Mouse (Mus musculus): Measurements from ENCODE around the gene Lfng. TPM values are rescaled to one million over a fixed set of nuclear protein-coding genes. Genes with fewer than 3 reads are reported as not detected.

Gene Lfng
- polyA plus RNA-seq, 1 experiment from 2014 or later = 16.9 TPM

DNA sequence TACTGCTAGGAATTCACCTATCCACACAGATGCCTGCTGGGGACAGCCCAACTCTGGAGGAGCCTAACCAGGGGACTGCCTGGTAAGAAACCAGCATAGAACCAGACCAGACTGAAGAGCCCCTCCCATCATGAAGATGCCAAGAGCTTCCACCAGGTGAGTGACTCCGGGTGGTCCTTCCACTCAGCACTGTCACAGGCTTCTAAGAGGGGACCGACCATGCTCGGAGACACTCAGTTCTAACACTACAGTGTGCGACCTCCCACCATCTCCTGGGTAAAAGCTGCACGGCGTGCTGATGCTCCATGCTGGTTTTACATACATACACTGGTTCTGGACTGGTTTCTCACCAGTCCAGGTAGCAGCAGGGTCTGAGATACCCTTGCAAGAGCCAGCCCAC lies 39.1 kb downstream of the Lfng start:
- Histone ChIP-seq H3K9me3 (no peaks in the 10 kb centered on the region), H3K36me3 (peaks cover 12% of the 10 kb centered on the region), H3K4me3 (peak overlapping the region; percentile 98; the same call in 1 of the 2 replicates), H3K4me1 (peaks cover 70% of the 10 kb centered on the region), H3K4me2 (peak overlapping the region; percentile 86; the same call in 1 of the 2 replicates), H3K27me3 (no peaks in the 10 kb centered on the region), H3K27ac (no peak overlapping the region), H3K9ac (0 out of 2 replicates have a peak overlapping the region, but pooled peaks have one; percentile 99)
- 88% methylated on average over 6 of the region's 6 CpGs for WGBS
- no peak for ATAC-seq (ENCODE audit: insufficient number of reproducible peaks, low FRiP score, low TSS enrichment, low read depth)

DNA sequence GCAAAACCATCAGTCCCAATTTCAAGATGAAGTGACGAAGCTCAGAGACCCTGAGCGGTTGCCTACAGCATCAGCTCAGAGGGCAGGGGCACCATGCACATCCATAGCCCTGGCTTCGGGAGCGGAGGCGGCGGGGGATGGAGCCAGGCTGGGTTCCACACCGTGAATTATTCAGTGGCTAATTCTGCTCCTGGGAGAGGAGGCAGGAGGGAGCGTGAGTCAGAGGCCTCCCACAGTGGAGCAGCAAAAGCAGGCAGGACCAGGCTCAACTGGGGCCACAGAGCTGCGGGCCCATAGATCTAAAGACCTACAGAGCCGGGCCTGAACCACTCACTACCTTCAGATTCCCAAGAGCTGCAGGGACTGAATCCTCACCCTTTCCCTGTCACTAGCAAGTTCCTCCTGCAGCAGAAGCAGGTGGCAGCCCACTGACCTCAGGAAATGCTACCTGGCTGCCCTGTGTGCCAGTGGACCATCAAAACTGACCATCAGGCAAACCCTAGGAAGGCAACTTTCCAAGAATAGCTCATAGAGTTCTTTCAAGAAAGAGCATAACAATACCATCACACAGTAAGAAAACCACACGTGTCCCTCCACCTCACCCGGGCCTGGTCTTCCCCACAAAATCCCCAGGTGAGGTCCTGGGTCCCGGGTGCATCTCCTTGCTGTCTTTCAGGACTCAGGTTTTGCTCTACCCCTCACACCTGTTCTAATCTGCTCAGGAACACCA lies 40.1 kb downstream of the Lfng start:
- peak overlapping the region; percentile 98 for H3K4me3 ChIP-seq
- no peak for ATAC-seq (ENCODE audit: insufficient number of reproducible peaks, low FRiP score, low TSS enrichment, low read depth)
- no peaks in the 10 kb centered on the region for H3K9me3 ChIP-seq
- H3K36me3 ChIP-seq = peaks cover 12% of the 10 kb centered on the region
- peak overlapping the region; percentile 99 for H3K9ac ChIP-seq
- WGBS = 55% methylated on average over 13 of the region's 13 CpGs
- H3K27ac ChIP-seq = peak overlapping the region; percentile 86
- H3K4me2 ChIP-seq = peak overlapping the region; percentile 86
- H3K4me1 ChIP-seq = peaks cover 60% of the 10 kb centered on the region
- H3K27me3 ChIP-seq = no peaks in the 10 kb centered on the region

DNA sequence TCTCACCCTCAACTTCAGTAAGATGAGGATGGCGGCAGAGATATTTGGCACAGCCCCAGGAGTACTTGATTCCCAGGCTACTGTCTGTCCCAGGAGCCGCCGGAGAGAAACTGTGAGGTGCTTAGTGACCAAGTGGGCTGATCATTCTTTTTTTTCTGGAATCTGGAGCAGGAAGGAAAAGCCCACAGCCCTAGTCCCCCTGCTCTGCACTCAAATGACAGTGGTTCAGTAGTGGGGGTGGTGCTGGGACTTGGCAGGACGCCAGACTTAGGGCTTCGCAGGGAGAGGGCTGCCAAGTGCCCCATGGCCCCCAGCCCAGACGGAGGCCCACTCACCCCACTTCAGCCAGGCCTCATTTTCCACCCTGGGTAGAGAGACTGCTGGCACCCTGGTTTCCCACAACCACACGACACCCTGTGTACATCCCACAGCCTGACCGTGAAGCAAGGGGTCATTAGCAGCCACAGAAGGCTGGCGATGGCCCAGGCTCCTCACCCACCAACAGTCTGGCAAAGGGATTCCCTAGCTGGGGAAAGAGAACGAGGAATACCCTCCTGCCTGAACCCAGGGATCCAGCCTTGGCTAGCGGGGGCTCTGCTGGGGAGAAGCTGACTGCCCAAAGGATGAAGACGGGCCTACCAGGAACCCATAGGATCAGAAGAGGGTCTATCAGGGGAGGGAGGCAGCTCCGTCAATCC lies 40.9 kb downstream of the Lfng start:
- H3K9ac ChIP-seq = peak overlapping the region; percentile 99
- no peak for ATAC-seq (ENCODE audit: insufficient number of reproducible peaks, low FRiP score, low TSS enrichment, low read depth)
- no peaks in the 10 kb centered on the region for H3K9me3 ChIP-seq
- H3K36me3 ChIP-seq = peaks cover 12% of the 10 kb centered on the region
- H3K27me3 ChIP-seq = no peaks in the 10 kb centered on the region
- H3K4me3 ChIP-seq = peak overlapping the region; percentile 98
- H3K4me2 ChIP-seq = peak overlapping the region; percentile 86
- H3K27ac ChIP-seq = peak overlapping the region; percentile 86
- H3K4me1 ChIP-seq = peaks cover 59% of the 10 kb centered on the region
- 2% methylated on average over 13 of the region's 13 CpGs for WGBS

DNA sequence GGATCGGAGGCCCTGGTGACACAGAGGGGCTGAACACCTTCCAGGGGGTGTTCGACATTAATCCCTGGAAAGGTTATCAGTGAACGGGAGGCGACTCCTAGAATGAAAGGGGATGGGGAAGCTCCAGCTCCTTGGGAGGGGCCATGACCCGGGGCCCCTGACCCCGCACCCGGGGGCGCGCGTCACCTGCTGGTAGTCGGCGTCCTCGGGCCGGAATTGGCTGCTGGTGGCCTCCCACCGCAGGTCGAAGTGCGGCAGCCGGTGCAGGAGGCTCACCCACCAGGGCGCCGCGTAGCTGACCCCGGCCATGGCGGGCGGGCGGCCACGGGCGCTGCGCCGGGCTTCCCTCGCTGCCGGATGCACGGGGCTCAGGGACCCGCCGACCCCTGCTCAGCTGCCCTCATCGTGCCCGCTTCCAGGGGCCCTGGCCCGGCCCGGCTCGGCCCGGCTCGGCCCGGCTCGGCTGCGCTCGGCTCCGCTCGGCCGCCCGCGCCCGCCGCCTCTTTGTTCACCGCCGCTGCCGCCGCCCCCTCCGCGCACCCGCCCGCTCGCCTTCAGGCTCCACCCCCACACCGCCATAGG lies 41.5 kb downstream of the Lfng start, which contains the start of gene Ttyh3:
Ttyh3 (minus strand) TSS at position 513 of the 582 bp plus-strand sequence.
- peaks cover 12% of the 10 kb centered on the region for H3K36me3 ChIP-seq
- H3K9me3 ChIP-seq = no peaks in the 10 kb centered on the region
- H3K27me3 ChIP-seq = no peaks in the 10 kb centered on the region
- 0 out of 2 replicates have a peak, but pooled peaks have one; percentile 1 for ATAC-seq (ENCODE audit: insufficient number of reproducible peaks, low FRiP score, low TSS enrichment, low read depth)
- H3K9ac ChIP-seq = peak within 1 kb of the TSS; percentile 99
- H3K4me3 ChIP-seq = peak within 1 kb of the TSS; percentile 98
- peak within 1 kb of the TSS; percentile 86 for H3K4me2 ChIP-seq
- peak within 1 kb of the TSS; percentile 86 for H3K27ac ChIP-seq
- peaks cover 54% of the 10 kb centered on the region for H3K4me1 ChIP-seq
- under 1% methylated on average over 54 of the region's 62 CpGs for WGBS

DNA sequence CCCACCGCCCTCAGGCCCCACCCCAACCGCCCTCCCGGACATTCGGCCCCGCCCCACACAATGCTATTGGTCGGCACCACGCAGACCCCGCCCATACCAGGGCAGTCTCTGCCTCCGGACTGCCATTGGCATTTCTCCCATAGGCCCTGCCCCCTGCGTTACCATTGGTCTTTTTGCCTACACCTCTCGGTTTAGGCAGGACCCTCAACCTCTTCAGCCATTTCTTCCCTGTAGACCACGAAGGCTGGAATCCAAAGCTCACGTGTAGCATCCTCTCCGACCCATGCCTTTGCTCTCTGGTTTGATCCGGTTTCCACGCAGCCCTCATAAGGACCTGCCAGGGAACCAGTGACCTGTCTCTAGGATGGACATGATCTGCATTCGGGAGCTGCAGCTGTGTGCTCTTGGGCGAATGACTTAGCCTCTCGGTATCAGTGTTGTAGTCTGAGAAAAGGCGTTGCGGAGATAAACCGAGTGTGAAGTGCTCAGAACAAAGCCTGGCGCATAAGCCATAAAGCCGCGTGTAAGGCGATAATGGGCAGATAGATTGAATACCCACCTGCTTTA lies 42.1 kb downstream of the Lfng start:
- no peaks in the 10 kb centered on the region for H3K27me3 ChIP-seq
- H3K27ac ChIP-seq = peak overlapping the region; percentile 68
- no peaks in the 10 kb centered on the region for H3K9me3 ChIP-seq
- H3K4me3 ChIP-seq = peak overlapping the region; percentile 98
- peak; percentile 92 for ATAC-seq (ENCODE audit: insufficient number of reproducible peaks, low FRiP score, low TSS enrichment, low read depth)
- no peak overlapping the region for H3K9ac ChIP-seq
- H3K4me1 ChIP-seq = peaks cover 50% of the 10 kb centered on the region
- peak overlapping the region; percentile 77 for H3K4me2 ChIP-seq
- 5% methylated on average over 26 of the region's 26 CpGs for WGBS
- peaks cover 8% of the 10 kb centered on the region for H3K36me3 ChIP-seq

DNA sequence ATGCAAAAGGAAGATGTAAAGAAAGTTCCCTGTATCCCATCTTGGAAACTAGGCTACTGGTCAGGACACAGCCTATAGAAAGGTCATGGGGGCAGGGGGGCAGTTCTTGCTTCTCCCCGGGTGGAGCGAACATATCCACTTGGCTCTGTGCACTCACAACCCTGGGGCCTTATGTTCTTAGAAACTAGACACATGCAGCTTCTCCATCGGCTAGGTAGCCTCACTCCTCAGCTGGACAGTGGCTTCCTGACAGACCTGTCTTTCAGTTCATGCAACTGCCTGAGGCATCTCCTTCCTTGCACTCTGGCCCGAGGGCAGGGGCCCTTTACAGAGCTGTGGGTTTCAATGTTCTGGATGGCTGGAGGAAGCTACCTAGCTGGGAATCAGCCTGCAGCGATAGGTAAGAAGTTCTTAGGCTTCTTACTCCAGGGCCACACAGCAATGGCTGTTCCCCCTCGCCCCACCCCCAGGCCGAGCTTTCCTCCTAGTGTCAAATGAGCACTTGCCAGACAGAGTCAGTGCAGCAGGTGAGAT lies 42.8 kb downstream of the Lfng start:
- H3K36me3 ChIP-seq = 0 out of 2 replicates have a peak, but pooled peaks cover 3% of the 10 kb centered on the region
- 54% methylated on average over 7 of the region's 7 CpGs for WGBS
- ATAC-seq (ENCODE audit: insufficient number of reproducible peaks, low FRiP score, low TSS enrichment, low read depth) = no peak
- no peaks in the 10 kb centered on the region for H3K9me3 ChIP-seq
- peaks cover 45% of the 10 kb centered on the region for H3K4me1 ChIP-seq
- no peak overlapping the region for H3K4me3 ChIP-seq
- H3K27me3 ChIP-seq = no peaks in the 10 kb centered on the region
- H3K27ac ChIP-seq = no peak overlapping the region
- no peak overlapping the region for H3K9ac ChIP-seq
- no peak overlapping the region for H3K4me2 ChIP-seq

DNA sequence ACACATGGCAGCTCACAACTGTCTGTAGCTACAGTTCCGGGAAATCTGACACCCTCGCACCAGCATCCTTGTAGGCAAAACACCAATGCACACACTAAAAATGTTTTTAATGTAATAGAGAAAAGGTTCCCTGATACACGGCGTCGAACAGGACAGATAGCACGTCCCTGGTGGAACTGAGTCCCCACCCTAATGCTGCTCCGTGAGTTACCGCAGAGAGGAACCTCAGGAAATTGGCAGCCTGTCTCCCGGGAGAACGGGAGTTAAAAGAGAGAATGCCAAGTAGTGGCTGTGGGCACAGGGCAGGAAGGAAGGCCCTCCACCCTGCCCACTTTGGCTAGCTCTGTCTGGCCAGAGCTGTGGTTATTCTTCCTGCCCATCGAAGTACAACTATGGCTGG lies 44.1 kb downstream of the Lfng start:
- ATAC-seq (ENCODE audit: insufficient number of reproducible peaks, low FRiP score, low TSS enrichment, low read depth) = no peak
- Histone ChIP-seq H3K4me1 (peaks cover 33% of the 10 kb centered on the region), H3K4me3 (no peak overlapping the region), H3K9me3 (no peaks in the 10 kb centered on the region), H3K4me2 (no peak overlapping the region), H3K27me3 (no peaks in the 10 kb centered on the region), H3K36me3 (no peaks in the 10 kb centered on the region), H3K27ac (no peak overlapping the region), H3K9ac (no peak overlapping the region)
- WGBS = 79% methylated on average over 11 of the region's 11 CpGs

DNA sequence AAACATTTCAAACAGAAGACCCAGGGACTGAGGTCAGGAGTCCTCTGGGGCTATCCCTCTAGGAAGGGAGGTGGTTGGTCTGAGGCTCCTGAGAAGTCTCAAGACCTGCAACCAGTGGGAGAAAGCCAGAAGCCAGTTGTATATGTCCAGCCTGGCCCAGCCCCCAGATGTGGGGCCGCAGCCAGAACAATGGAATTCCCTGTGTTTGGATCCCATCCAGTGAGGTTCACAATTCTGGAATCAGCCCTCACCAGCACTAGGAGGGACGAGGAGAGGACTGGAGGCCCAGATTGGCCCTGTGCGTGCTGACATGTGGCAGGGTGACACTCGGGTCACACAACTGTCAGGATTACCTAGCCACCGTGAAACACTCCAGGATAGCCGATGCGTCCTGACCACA lies 45.5 kb downstream of the Lfng start:
- no peak overlapping the region for H3K4me3 ChIP-seq
- no peaks in the 10 kb centered on the region for H3K27me3 ChIP-seq
- ATAC-seq (ENCODE audit: insufficient number of reproducible peaks, low FRiP score, low TSS enrichment, low read depth) = no peak
- no peaks in the 10 kb centered on the region for H3K36me3 ChIP-seq
- peak overlapping the region; percentile 38; the same call in 1 of the 2 replicates for H3K27ac ChIP-seq
- no peaks in the 10 kb centered on the region for H3K9me3 ChIP-seq
- no peak overlapping the region for H3K9ac ChIP-seq
- 55% methylated on average over 7 of the region's 7 CpGs for WGBS
- no peak overlapping the region for H3K4me2 ChIP-seq
- H3K4me1 ChIP-seq = peaks cover 20% of the 10 kb centered on the region

DNA sequence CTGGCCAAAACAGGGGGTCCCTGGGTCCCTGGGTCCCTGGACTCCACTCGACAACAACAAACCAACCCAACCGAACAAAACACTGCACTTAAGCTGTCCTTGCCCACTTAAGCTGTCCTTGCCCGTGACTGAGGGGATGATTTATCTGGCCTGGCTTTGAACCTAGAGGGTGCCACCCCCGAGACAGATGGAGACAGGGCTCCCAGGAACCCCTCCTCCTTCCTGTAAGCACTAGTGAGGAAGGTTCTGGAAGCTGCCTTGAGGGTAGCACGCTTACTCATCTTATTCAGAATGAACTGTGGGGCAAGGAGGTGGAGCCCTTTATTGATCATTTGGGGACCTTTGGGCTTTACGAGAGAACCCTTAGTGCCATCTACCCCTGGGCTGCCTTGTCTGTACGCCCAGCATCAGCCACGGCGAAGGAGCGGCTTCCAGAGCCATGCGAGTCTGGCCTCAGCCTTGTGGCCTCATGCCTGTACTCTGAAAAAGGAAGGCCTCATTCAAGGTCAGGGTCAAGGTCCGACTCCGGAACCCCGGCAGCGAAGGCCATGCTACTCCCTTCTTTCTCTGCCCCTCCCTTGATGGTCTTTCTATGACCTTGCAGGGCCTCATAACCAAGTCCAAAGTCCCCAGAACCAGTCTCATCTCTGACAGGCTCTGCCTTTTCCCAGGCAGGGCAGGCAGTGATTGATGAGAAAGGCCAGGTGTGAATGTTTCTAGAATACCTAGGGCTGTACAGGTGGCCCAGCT lies 47.2 kb downstream of the Lfng start:
- WGBS = 75% methylated on average over 15 of the region's 15 CpGs

DNA sequence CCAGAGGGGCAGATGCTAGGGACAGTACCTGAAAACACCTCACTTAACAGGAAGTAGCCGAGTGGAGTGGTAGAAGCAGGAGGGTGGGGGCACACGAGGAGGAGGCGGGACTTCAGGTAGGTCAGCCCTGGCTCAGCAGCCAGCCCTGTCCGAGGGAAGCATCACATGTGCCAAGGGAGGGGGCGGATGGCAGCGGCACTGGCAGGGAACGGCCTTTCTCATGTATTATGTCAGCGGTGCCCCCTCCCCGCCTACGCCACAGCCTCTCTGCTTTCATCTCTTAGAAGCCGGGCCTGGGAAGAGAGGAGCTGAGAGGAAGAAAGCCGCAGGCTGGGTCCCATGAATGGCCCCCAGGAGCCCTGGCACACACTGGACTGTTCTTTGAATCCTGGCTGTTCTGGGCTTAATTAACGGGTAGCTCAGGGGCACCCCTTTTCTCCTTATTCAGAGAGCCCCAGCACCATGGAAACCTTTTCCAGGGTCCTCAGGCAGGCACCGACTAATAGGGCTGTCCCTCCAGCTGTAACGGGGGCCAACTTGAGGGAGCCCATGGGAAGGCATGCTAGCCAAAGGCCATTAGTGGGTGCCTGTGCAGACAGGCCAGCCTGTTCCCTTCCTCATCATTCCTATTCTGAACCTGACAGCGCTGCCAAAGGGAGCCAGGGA lies 52.6 kb downstream of the Lfng start:
- H3K4me1 ChIP-seq = peaks cover 42% of the 10 kb centered on the region
- H3K9me3 ChIP-seq = no peaks in the 10 kb centered on the region
- WGBS = 36% methylated on average over 16 of the region's 16 CpGs
- no peak overlapping the region for H3K4me3 ChIP-seq
- no peaks in the 10 kb centered on the region for H3K27me3 ChIP-seq
- H3K27ac ChIP-seq = no peak overlapping the region
- H3K36me3 ChIP-seq = peaks cover under 1% of the 10 kb centered on the region; the same call in 1 of the 2 replicates
- H3K9ac ChIP-seq = no peak overlapping the region
- 0 out of 2 replicates have a peak overlapping the region, but pooled peaks have one; percentile 0 for H3K4me2 ChIP-seq
- no peak for ATAC-seq (ENCODE audit: insufficient number of reproducible peaks, low FRiP score, low TSS enrichment, low read depth)

More for the DNA sequence above, 47.2 kb downstream of the Lfng start:
- H3K4me1 ChIP-seq = peaks cover 13% of the 10 kb centered on the region
- H3K4me3 ChIP-seq = no peak overlapping the region
- no peak overlapping the region for H3K9ac ChIP-seq
- no peaks in the 10 kb centered on the region for H3K36me3 ChIP-seq
- H3K9me3 ChIP-seq = no peaks in the 10 kb centered on the region
- no peak overlapping the region for H3K4me2 ChIP-seq
- H3K27ac ChIP-seq = no peak overlapping the region
- no peaks in the 10 kb centered on the region for H3K27me3 ChIP-seq
- no peak for ATAC-seq (ENCODE audit: insufficient number of reproducible peaks, low FRiP score, low TSS enrichment, low read depth)
